Mouse (Mus musculus): ENCODE measurements around the gene Olfr1454. TPM values are rescaled to one million over a fixed set of nuclear protein-coding genes. Genes with fewer than 3 reads are reported as not detected.

The Olfr1454 gene
- not detected for total RNA-seq (2021)
- long read RNA-seq, experiment 1 = 0 reads
- long read RNA-seq, experiment 2 = 0 reads

DNA sequence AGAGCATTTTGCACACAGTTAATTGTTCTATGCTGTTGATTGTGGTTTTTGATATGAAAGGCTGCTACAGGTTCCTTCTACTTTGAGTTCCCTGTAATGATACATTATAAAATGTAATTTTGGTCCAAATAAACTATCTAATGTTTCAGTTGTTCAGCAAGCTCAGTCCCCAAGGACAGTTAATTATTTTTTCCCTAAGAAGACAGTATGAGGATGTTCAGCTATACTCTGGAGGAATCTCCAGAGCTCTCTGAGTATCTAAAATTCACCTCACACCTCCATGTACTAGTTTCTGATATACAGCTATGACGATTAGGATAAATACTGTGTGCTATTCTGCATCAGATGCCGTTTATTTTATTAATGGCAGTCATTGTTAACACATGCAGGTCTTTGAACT lies at the start of gene Olfr1454:
Gene Olfr1454 (plus strand): TSS at position 301 of the 400 bp plus-strand sequence.
- DNase-seq = no peak
- intact Hi-C loops (cut with DNase I) = no loop called here

DNA sequence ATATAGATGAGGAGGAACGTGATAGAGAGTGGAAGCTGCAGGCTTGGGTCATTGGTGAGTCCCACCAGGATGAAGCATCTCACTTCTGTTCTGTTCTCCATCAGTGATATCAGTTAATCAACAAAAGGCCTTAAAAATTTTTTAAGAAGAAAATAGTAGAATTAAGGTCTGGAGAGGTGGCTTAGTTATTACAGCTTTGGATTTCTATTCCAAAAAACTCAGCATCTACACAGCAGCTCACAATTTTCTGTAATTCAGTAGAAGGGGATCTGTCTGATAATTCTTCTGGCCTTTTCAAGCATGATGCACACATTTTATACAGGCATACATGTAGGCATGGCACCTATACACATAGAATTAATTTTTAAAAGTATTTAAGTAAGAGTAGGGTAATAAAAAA lies 32.2 kb upstream of the Olfr1454 start, which contains the start of gene Olfr1453:
Gene Olfr1453 (minus strand): TSS at position 101 of the 400 bp plus-strand sequence.
- intact Hi-C loops (cut with DNase I) = no loop called here
- DNase-seq = no peak

GRCm38 (mm10) chr19:13093908-13094307 lies 33.5 kb downstream of the Olfr1454 start:
- no peak for DNase-seq
- intact Hi-C loops (cut with DNase I) = no loop called here

- DNase-seq = no peak
- intact Hi-C loops (cut with DNase I) = no loop called here
Observed at GRCm38 (mm10) chr19:13097791-13098190, 37.4 kb downstream of the Olfr1454 start, which contains the start of gene Olfr1457. TSS of gene Olfr1457 (minus strand) at chr19:13097891.

DNA sequence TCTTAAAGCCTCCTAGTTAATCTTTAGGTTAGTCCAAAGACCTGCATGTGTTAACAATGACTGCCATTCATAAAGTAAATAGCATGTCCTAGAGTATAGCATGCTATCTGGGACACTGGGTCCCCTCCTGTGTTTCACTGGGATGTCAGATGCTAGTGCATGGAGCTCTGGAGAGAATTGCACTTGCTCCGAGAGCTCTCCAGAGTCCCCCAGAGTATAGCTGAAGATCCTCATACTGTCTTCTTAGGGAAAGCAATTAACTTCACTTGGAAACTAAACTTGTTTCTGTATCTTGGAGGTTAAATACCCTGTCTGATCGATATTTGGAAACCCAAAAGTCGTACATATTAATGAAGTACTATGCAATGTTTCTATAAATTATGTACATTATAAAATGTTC lies 46.3 kb downstream of the Olfr1454 start, which contains the start of gene Olfr1458:
Gene Olfr1458 (minus strand): TSS at position 101 of the 400 bp plus-strand sequence.
- intact Hi-C loops (cut with DNase I) = no loop called here
- no peak for DNase-seq

Other genes with a start within 250 kb of the Olfr1454 start
- gene Gm5244, start 213.9 kb upstream of the Olfr1454 start, total RNA-seq (2021) = not detected
- gene Olfr1444, start 203.3 kb upstream of the Olfr1454 start, total RNA-seq (2021) = not detected
- not detected for gene Olfr1445, start 176.8 kb upstream of the Olfr1454 start, total RNA-seq (2021)
- not detected for gene Olfr1446, start 167.1 kb upstream of the Olfr1454 start, total RNA-seq (2021)
- not detected for gene Olfr1447, start 156.9 kb upstream of the Olfr1454 start, total RNA-seq (2021)
- gene Olfr1448, start 136.2 kb upstream of the Olfr1454 start, total RNA-seq (2021) = not detected
- gene Olfr1449, start 129.8 kb upstream of the Olfr1454 start, total RNA-seq (2021) = not detected
- not detected for gene Olfr1450, start 110.4 kb upstream of the Olfr1454 start, total RNA-seq (2021)
- gene Olfr1451, start 65.6 kb upstream of the Olfr1454 start, total RNA-seq (2021) = not detected
- not detected for gene Olfr1453, start 32.3 kb upstream of the Olfr1454 start, total RNA-seq (2021)
- gene Olfr1457, start 37.3 kb downstream of the Olfr1454 start, total RNA-seq (2021) = not detected
- gene Olfr1458, start 46.2 kb downstream of the Olfr1454 start, total RNA-seq (2021) = not detected
- under 1 TPM; 0.05 to 0.07 TPM for gene Olfr1459, start 88.9 kb downstream of the Olfr1454 start, total RNA-seq (2021)
- not detected for gene Olfr1461, start 102.4 kb downstream of the Olfr1454 start, total RNA-seq (2021)
- not detected for gene Olfr1462, start 125.1 kb downstream of the Olfr1454 start, total RNA-seq (2021)
- gene Olfr1463, start 170.7 kb downstream of the Olfr1454 start, total RNA-seq (2021) = not detected